Mouse (Mus musculus) C2C12 (cell line): ENCODE measurements at regions not wholly inside any gene's neighbourhood (a gene's known extent, or its start where the extent isn't known, plus 50 kb on each side); places are given as distances from the start of the nearest gene placed in this dataset.

ENCODE experiments used
- H3K27me3 ChIP-seq: one replicate; pipeline ENCODE4 v1.6.1; 2011; ENCODE audit not compliant: control insufficient read depth, insufficient read depth, insufficient read length
- H3K36me3 ChIP-seq: one replicate; pipeline ENCODE4 v1.6.1; 2011; ENCODE audit not compliant: control insufficient read depth, insufficient read depth
- H3K4me3 ChIP-seq: one replicate; pipeline ENCODE4 v1.5.1; 2011; ENCODE audit warnings: mild to moderate bottlenecking, control low read depth; ENCODE audit not compliant: poor library complexity, insufficient read depth, severe bottlenecking
- H3K79me2 ChIP-seq: one replicate; pipeline ENCODE4 v1.6.1; 2011; ENCODE audit not compliant: control insufficient read depth, insufficient read depth
- H3K79me3 ChIP-seq: one replicate; pipeline ENCODE4 v1.6.1; 2011; ENCODE audit warnings: low read depth, control low read depth
- H3ac ChIP-seq: one replicate; pipeline ENCODE3; 2011; ENCODE audit warnings: low read depth; ENCODE audit not compliant: control insufficient read depth, insufficient read length
- CEBPB ChIP-seq: IDR thresholded peaks from one replicate; pipeline ENCODE4 v1.6.1; 2011; ENCODE audit warnings: low read depth, mild to moderate bottlenecking, control low read depth, moderate library complexity
- CTCF ChIP-seq: IDR thresholded peaks from one replicate; pipeline ENCODE4 v1.5.1; 2011; ENCODE audit not compliant: control insufficient read depth, insufficient read depth, insufficient read length
- FOSL1 ChIP-seq: IDR thresholded peaks from one replicate; pipeline ENCODE4 v1.8.0; 2011; ENCODE audit warnings: mild to moderate bottlenecking, low read length; ENCODE audit not compliant: poor library complexity, insufficient read depth, severe bottlenecking
- MAX ChIP-seq: IDR thresholded peaks from one replicate; pipeline ENCODE4 v1.6.1; 2011; ENCODE audit warnings: mild to moderate bottlenecking, control low read depth
- MYOD1 ChIP-seq: IDR thresholded peaks from one replicate; pipeline ENCODE4 v1.6.1; 2011; ENCODE audit warnings: low read depth; ENCODE audit not compliant: control insufficient read depth, insufficient read length
- MYOG ChIP-seq: IDR thresholded peaks from one replicate; pipeline ENCODE4 v1.6.1; 2011; ENCODE audit not compliant: control insufficient read depth, insufficient read length; ENCODE audit errors: extremely low read depth
- USF1 ChIP-seq: IDR thresholded peaks from one replicate; pipeline ENCODE4 v1.6.1; 2011; ENCODE audit warnings: low read depth, mild to moderate bottlenecking, control low read depth, moderate library complexity

DNA sequence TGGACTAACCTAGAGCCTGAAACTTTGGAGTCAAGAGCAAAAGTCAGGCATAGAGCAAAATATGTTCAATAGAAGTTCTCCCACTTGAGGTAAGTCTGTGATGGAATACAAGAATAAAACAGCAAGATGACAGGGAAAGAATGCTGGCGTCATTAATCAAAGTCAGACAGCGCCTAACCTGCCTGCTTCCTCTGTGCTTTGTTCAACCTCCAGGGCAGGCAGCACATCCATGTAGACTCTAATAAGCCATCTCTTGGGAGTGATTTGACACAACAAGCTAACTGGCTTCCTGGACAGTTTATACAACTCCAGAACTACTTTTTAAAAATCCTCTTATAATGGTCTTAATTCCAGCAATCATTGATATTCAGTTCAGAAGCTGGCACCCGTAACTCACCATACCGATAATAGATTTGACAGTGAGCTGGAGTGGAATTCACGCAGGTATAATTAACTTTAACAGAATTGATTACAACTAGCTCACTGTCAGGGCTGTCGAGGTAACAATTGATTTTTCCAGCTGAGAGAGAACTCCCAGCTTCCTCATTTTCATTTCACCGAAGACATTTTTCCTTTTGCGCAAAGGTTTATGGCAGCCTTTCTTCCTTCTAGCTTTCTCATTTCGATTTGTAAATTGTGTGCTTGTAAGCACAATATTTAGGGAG is 462.6 kb downstream of the Tmem135 start:
- Histone ChIP-seq H3ac (no peak overlapping the region), H3K4me3 (no peak overlapping the region), H3K36me3 (no peaks in the 10 kb centered on the region), H3K27me3 (no peaks in the 10 kb centered on the region), H3K79me3 (no peaks in the 10 kb centered on the region), H3K79me2 (no peaks in the 10 kb centered on the region)
- no peak for TF ChIP-seq USF1
- no peak for TF ChIP-seq CEBPB
- TF ChIP-seq MYOG = no peak

DNA sequence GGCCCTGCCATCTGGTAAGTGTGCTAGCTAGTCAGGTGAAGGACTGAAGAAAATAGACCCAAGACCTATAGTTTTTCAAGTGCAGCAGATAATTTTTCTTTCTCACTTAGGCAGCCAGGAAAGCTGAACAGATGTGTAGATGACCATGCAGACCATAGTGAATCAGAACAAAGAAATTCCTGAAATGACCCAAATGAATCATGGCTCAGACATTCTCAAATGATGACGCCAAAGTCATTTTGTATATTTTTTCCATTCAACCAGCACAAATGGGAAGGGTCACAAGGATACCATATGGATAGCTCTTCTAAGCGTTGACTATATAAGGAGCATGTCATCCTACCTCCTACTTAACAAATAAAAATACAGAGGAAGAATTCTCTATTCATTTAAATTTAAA is 463.8 kb downstream of the Tmem135 start:
- no peaks in the 10 kb centered on the region for H3K79me2 ChIP-seq
- TF ChIP-seq MAX (no peak), MYOG (no peak), CEBPB (no peak), FOSL1 (no peak), MYOD1 (no peak), CTCF (no peak), USF1 (no peak)
- no peaks in the 10 kb centered on the region for H3K27me3 ChIP-seq
- H3K36me3 ChIP-seq = no peaks in the 10 kb centered on the region
- no peaks in the 10 kb centered on the region for H3K79me3 ChIP-seq
- no peak overlapping the region for H3K4me3 ChIP-seq
- no peak overlapping the region for H3ac ChIP-seq

DNA sequence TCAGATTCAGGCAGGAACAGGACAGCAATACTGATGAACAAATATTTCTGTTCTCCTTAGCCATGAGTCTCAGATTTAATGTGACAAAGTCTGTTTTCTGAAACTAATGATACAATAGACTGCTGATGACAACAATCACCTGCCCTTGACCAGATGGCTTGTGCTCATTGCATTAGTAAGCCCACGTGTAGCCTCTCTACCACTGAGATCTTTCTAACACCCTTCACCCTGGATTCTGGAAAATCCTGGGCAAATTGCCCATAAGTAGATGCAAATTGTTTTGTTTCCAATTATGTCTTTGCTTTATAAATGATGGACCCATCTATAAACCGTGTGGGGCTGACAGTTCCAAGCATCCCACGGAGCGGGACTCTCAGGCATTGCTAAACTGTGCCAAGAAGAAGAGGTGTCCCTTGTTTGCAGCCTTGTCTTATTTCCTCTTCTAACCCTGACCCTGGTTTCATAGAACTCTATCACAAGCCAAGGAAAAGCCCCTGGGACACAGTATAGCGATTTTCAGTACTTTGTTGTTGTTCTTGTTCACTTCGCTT is 475.7 kb downstream of the Tmem135 start:
- Histone ChIP-seq H3ac (no peak overlapping the region), H3K27me3 (no peaks in the 10 kb centered on the region), H3K79me3 (no peaks in the 10 kb centered on the region), H3K36me3 (no peaks in the 10 kb centered on the region), H3K4me3 (no peak overlapping the region), H3K79me2 (no peaks in the 10 kb centered on the region)
- TF ChIP-seq MYOG (no peak), MAX (no peak), USF1 (no peak), CTCF (no peak), CEBPB (no peak), MYOD1 (no peak), FOSL1 (no peak)
